Mouse (Mus musculus) liver, embryonic 14.5 days (tissue): Measurements from ENCODE around the gene Csad.

Experiments
- CTCF ChIP-seq: IDR thresholded peaks from 2 replicates; pipeline ENCODE4 v1.5.1; 2016; ENCODE audit warnings: antibody characterized with exemption, low read depth, control low read depth
- EP300 ChIP-seq: IDR thresholded peaks from 2 replicates; pipeline ENCODE4 v1.6.1; 2016; ENCODE audit warnings: antibody characterized with exemption, low read depth

- TF ChIP-seq CTCF, result no peak
- no peak for TF ChIP-seq EP300
Measured at GRCm38 (mm10) chr15:102183076-102183475, 21.4 kb downstream of the Csad start.
